Mouse (Mus musculus): Measurements from ENCODE around the gene Gm8020.
"Not testable (repeated sequence)": the region's sequence is repeated elsewhere in the genome, so short reads cannot be mapped to it uniquely, and the experiment has no call there.

DNA sequence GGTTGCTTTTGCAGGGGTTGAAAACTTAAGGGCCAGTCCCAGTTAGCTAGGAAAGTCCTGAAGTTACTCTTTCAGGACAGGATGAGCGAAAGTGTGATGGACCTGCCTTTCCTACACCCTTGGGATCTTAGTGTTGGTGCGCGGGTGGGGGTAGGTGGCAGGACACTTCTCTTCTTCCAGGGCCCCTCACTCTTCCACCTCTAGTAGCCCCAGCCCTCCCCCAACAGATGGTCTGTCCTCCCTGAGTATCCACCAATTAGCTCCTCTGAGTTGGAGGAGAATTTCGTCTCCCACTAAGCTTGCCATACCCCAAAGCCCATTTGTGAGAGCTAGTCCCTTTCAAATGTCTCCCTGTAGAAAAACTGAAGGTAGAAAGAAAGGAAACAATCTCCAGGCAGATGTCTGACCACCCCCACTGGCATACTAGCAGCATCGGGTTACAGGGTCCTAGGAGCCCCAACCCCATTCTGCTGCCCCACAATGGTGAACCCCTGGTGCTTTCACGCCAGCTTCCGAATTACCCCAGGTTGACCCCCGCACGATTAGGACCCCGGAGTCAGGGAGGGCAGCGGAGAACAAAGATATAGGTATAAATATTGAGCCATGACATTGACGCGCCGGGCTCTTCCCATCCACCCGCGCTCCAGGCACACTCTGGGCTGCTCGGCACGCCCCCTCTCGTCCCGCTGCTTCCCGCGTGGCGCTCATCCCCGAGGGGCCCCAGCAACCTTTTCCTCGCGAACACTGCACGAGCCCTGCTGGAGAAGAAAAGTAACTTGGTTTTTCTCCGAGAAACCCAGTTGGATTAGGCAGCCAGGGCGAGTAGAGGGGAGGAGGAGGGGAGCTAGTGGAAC is 40.4 kb upstream of the Gm8020 start:
- not testable (repeated sequence) for TF ChIP-seq CHD2 (IDR thresholded peaks at IDR 0.05; ENCODE audit: low read depth, low read length); HCFC1 (IDR thresholded peaks at IDR 0.05; ENCODE audit: borderline replicate concordance, insufficient read depth, low read length); ZNF384 (IDR thresholded peaks at IDR 0.05; ENCODE audit: low read depth, low read length)
